Mouse (Mus musculus): ENCODE measurements around the gene Mrap2. TPM values are rescaled to one million over a fixed set of nuclear protein-coding genes. Genes with fewer than 3 reads are reported as not detected.

The Mrap2 gene
- polyA plus RNA-seq, 1 experiment from 2014 or later, result not detected

DNA sequence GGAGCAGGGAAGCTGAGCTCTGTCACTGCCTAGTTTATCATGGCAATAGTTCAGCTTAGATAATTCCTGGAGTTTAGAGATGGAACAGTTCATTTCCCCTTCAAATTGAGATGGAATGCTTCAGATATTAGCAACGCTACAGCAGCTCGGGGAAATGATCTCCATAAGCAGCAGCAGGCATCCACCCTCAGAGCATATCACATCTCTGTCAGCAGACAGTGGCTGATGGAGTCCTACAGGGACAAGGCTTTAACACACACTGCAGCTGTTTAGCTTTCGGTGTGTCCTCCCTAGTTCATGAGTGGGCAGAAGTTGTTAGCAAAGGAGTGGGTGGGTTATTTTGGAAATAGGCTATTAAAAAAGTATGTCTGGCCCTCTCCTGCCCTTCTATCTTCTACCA lies 53.2 kb downstream of the Mrap2 start:
- no peak for DNase-seq (ENCODE audit: low spot score)
- no peaks in the 10 kb centered on the region for H3K4me1 ChIP-seq (ENCODE audit: control insufficient read depth, insufficient read depth, low read length)
- ATAC-seq (ENCODE audit: insufficient read depth, low FRiP score, low TSS enrichment), result no peak
- H3K4me3 ChIP-seq (ENCODE audit: low read depth, low read length), result no peak overlapping the region
- H3K4me2 ChIP-seq (ENCODE audit: low read depth), result no peak overlapping the region
- H3K27ac ChIP-seq (ENCODE audit: low read depth, low read length), result no peak overlapping the region
- WGBS, result 86% methylated on average over 3 of the region's 3 CpGs
- H3K36me3 ChIP-seq (ENCODE audit: control insufficient read depth, insufficient read depth, low read length), result peaks cover 9% of the 10 kb centered on the region
- no peaks in the 10 kb centered on the region for H3K27me3 ChIP-seq (ENCODE audit: control insufficient read depth, insufficient read depth, low read length)
- H3K9ac ChIP-seq (ENCODE audit: low read length), result no peak overlapping the region
- H3K9me3 ChIP-seq (ENCODE audit: control insufficient read depth, low read length), result no peaks in the 10 kb centered on the region

GRCm38 (mm10) chr9:87198036-87198435 lies 53.9 kb downstream of the Mrap2 start:
- Histone ChIP-seq H3K36me3 (ENCODE audit: control insufficient read depth, insufficient read depth, low read length) (peaks cover 2% of the 10 kb centered on the region), H3K9ac (ENCODE audit: low read length) (no peak overlapping the region), H3K27ac (ENCODE audit: low read depth, low read length) (no peak overlapping the region), H3K4me3 (ENCODE audit: low read depth, low read length) (no peak overlapping the region), H3K9me3 (ENCODE audit: control insufficient read depth, low read length) (no peaks in the 10 kb centered on the region), H3K27me3 (ENCODE audit: control insufficient read depth, insufficient read depth, low read length) (no peaks in the 10 kb centered on the region), H3K4me2 (ENCODE audit: low read depth) (no peak overlapping the region), H3K4me1 (ENCODE audit: control insufficient read depth, insufficient read depth, low read length) (no peaks in the 10 kb centered on the region)
- DNase-seq (ENCODE audit: low spot score) (no peak), ATAC-seq (ENCODE audit: insufficient read depth, low FRiP score, low TSS enrichment) (no peak)
- 94% methylated on average over 6 of the region's 6 CpGs for WGBS

DNA sequence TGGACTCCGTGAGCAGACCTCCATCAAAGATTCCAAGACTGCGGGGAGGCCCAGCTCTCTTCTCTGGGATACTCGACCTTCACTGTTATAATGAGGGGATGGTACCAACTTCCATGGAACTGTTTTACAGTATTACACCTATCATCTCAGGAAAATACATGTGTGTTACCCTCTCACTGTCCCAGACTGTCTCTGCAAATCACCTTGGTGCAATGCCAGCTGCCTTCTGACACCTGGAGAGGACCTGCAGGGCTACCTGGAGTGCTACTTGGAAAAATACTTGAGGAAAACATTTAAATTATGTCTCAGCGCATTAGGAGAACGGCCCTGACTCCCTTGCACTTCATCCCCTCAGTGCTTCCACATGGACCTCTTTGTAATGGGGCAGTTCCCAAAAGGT lies 56.3 kb downstream of the Mrap2 start:
- no peak for ATAC-seq (ENCODE audit: insufficient read depth, low FRiP score, low TSS enrichment)
- Histone ChIP-seq H3K27ac (ENCODE audit: low read depth, low read length) (no peak overlapping the region), H3K4me2 (ENCODE audit: low read depth) (no peak overlapping the region), H3K27me3 (ENCODE audit: control insufficient read depth, insufficient read depth, low read length) (no peaks in the 10 kb centered on the region), H3K4me3 (ENCODE audit: low read depth, low read length) (no peak overlapping the region), H3K36me3 (ENCODE audit: control insufficient read depth, insufficient read depth, low read length) (peaks cover 4% of the 10 kb centered on the region), H3K9ac (ENCODE audit: low read length) (no peak overlapping the region), H3K9me3 (ENCODE audit: control insufficient read depth, low read length) (no peaks in the 10 kb centered on the region), H3K4me1 (ENCODE audit: control insufficient read depth, insufficient read depth, low read length) (no peaks in the 10 kb centered on the region)
- DNase-seq (ENCODE audit: low spot score), result no peak
- 95% methylated on average over 5 of the region's 5 CpGs for WGBS

GRCm38 (mm10) chr9:87200919-87201318 lies 56.8 kb downstream of the Mrap2 start:
- Histone ChIP-seq H3K36me3 (ENCODE audit: control insufficient read depth, insufficient read depth, low read length) (peaks cover 4% of the 10 kb centered on the region), H3K27me3 (ENCODE audit: control insufficient read depth, insufficient read depth, low read length) (no peaks in the 10 kb centered on the region), H3K9me3 (ENCODE audit: control insufficient read depth, low read length) (no peaks in the 10 kb centered on the region), H3K4me3 (ENCODE audit: low read depth, low read length) (no peak overlapping the region), H3K4me2 (ENCODE audit: low read depth) (no peak overlapping the region), H3K9ac (ENCODE audit: low read length) (no peak overlapping the region), H3K4me1 (ENCODE audit: control insufficient read depth, insufficient read depth, low read length) (no peaks in the 10 kb centered on the region), H3K27ac (ENCODE audit: low read depth, low read length) (no peak overlapping the region)
- DNase-seq (ENCODE audit: low spot score) (no peak), ATAC-seq (ENCODE audit: insufficient read depth, low FRiP score, low TSS enrichment) (no peak)
- WGBS, result 94% methylated on average over 4 of the region's 4 CpGs

GRCm38 (mm10) chr9:87202431-87202830 lies 58.3 kb downstream of the Mrap2 start:
- Histone ChIP-seq H3K4me1 (ENCODE audit: control insufficient read depth, insufficient read depth, low read length) (no peaks in the 10 kb centered on the region), H3K4me2 (ENCODE audit: low read depth) (no peak overlapping the region)
- WGBS, result 93% methylated on average over 6 of the region's 6 CpGs

GRCm38 (mm10) chr9:87210830-87211339 lies 66.8 kb downstream of the Mrap2 start:
- H3K9me3 ChIP-seq (ENCODE audit: control insufficient read depth, low read length), result no peaks in the 10 kb centered on the region
- no peak overlapping the region for H3K4me2 ChIP-seq (ENCODE audit: low read depth)
- H3K4me3 ChIP-seq (ENCODE audit: low read depth, low read length), result no peak overlapping the region
- no peak overlapping the region for H3K27ac ChIP-seq (ENCODE audit: low read depth, low read length)
- no peak for ATAC-seq (ENCODE audit: insufficient read depth, low FRiP score, low TSS enrichment)
- no peak overlapping the region for H3K9ac ChIP-seq (ENCODE audit: low read length)
- H3K36me3 ChIP-seq (ENCODE audit: control insufficient read depth, insufficient read depth, low read length), result peaks cover 4% of the 10 kb centered on the region
- WGBS, result 91% methylated on average over 9 of the region's 9 CpGs
- DNase-seq (ENCODE audit: low spot score), result no peak
- H3K4me1 ChIP-seq (ENCODE audit: control insufficient read depth, insufficient read depth, low read length), result no peaks in the 10 kb centered on the region
- no peaks in the 10 kb centered on the region for H3K27me3 ChIP-seq (ENCODE audit: control insufficient read depth, insufficient read depth, low read length)

More at GRCm38 (mm10) chr9:87202431-87202830, 58.3 kb downstream of the Mrap2 start:
- DNase-seq (ENCODE audit: low spot score) (no peak), ATAC-seq (ENCODE audit: insufficient read depth, low FRiP score, low TSS enrichment) (no peak)
- H3K27ac ChIP-seq (ENCODE audit: low read depth, low read length), result no peak overlapping the region
- H3K9ac ChIP-seq (ENCODE audit: low read length), result no peak overlapping the region
- no peak overlapping the region for H3K4me3 ChIP-seq (ENCODE audit: low read depth, low read length)
- H3K9me3 ChIP-seq (ENCODE audit: control insufficient read depth, low read length), result no peaks in the 10 kb centered on the region
- no peaks in the 10 kb centered on the region for H3K27me3 ChIP-seq (ENCODE audit: control insufficient read depth, insufficient read depth, low read length)
- H3K36me3 ChIP-seq (ENCODE audit: control insufficient read depth, insufficient read depth, low read length), result peaks cover 4% of the 10 kb centered on the region

GRCm38 (mm10) chr9:87213204-87213603 lies 69.1 kb downstream of the Mrap2 start:
- no peak for DNase-seq (ENCODE audit: low spot score)
- H3K27me3 ChIP-seq (ENCODE audit: control insufficient read depth, insufficient read depth, low read length), result no peaks in the 10 kb centered on the region
- H3K36me3 ChIP-seq (ENCODE audit: control insufficient read depth, insufficient read depth, low read length), result peaks cover 4% of the 10 kb centered on the region
- H3K27ac ChIP-seq (ENCODE audit: low read depth, low read length), result no peak overlapping the region
- H3K4me1 ChIP-seq (ENCODE audit: control insufficient read depth, insufficient read depth, low read length), result no peaks in the 10 kb centered on the region
- no peak overlapping the region for H3K4me3 ChIP-seq (ENCODE audit: low read depth, low read length)
- H3K9me3 ChIP-seq (ENCODE audit: control insufficient read depth, low read length), result no peaks in the 10 kb centered on the region
- ATAC-seq (ENCODE audit: insufficient read depth, low FRiP score, low TSS enrichment), result no peak
- H3K4me2 ChIP-seq (ENCODE audit: low read depth), result no peak overlapping the region
- no peak overlapping the region for H3K9ac ChIP-seq (ENCODE audit: low read length)
- 89% methylated on average over 4 of the region's 4 CpGs for WGBS

Other genes starting within 250 kb of the Mrap2 start
- gene Ripply2, start 128.8 kb upstream of the Mrap2 start, polyA plus RNA-seq (2014; fragmentation: Nextera tagmentation; extraction: Ambion mirVana), result 0.96 and 2.1 TPM in 2 replicates
- gene Cyb5r4, start 122.3 kb upstream of the Mrap2 start, polyA plus RNA-seq (2014; fragmentation: Nextera tagmentation; extraction: Ambion mirVana), result 102 and 111 TPM in 2 replicates
- 9.1 and 10.7 TPM in 2 replicates for gene Cep162, start 111.2 kb downstream of the Mrap2 start, polyA plus RNA-seq (2014; fragmentation: Nextera tagmentation; extraction: Ambion mirVana)

Measured in neural tube, embryonic 11.5 days (tissue).